Mouse (Mus musculus) embryo, embryonic 11.5 days (tissue): ENCODE data around the gene Cacna1e.

Source experiments
- DNase-seq: peaks from one replicate; pipeline ENCODE4 v3.0.0-alpha.2; 2012; ENCODE audit warnings: low read depth, low spot score

Cacna1e gene

DNA sequence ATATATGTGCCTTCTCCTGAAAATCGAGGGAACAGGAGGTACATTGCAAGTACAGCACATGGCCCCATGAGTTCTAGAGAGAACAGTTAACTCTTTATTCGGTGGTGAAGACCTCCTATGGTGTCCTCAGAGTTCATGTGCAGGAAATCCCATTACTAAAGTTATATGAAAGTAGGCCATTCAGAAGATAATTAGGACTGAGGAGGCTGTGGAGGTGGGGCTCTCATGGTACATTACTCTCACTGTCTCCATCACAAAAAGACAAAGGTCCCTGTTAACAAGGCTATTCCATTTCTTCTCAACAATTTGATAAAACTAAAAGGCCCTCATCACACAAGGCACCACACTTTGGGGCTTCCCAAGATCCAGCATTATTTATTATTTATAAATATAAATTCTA lies 475.2 kb downstream of the Cacna1e start:
- DNase-seq = no peak

DNA sequence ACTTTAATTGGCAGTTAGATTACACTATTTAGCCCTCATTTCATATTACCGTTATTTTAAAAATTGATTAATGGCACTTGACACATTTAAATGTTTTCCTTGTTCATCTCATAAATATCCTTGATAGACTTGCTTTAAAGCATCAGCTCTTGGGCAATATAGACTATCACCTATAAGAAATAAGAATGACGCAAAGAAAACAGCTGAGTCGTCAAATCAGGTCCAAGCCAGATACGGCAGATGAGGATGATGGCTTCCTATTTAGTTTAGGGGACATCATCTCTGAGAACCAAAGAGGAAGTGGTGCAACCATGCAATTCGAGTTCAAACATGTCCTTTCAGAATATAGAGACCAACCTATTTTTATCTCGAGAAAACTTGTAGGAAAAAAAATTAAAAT lies 492.3 kb downstream of the Cacna1e start:
- no peak for DNase-seq
